Mouse (Mus musculus) forebrain, embryonic 14.5 days (tissue): ENCODE results near the gene Tmem273. TPM values are rescaled to one million over a fixed set of nuclear protein-coding genes. Genes with fewer than 3 reads are reported as not detected.
A peak's percentile ranks its signal among the peaks of the same experiment; 100 is the strongest.

Experiments used
- ATAC-seq: fragments of 200-750 bp; cut with Nextera tagmentation; 2 replicates; pipeline ENCODE4 v1.8.0; 2017; ENCODE audit warnings: mild to moderate bottlenecking, moderate library complexity
- DNase-seq: peaks from one replicate; pipeline ENCODE4 v3.0.0-alpha.2; 2015; ENCODE audit warnings: low spot score
- H3K27ac ChIP-seq: fragments of 300-500 bp; sonication (generic); 2 replicates; pipeline ENCODE4 v1.5.1; 2014; ENCODE audit warnings: low read depth, mild to moderate bottlenecking, control low read depth, low read length, moderate library complexity
- H3K27me3 ChIP-seq: fragments of 300-500 bp; sonication (generic); replicated peaks from 2 replicates; pipeline ENCODE4 v1.6.1; 2014; ENCODE audit warnings: low read length, control low read depth, mixed read lengths; ENCODE audit not compliant: control insufficient read depth, insufficient read depth
- H3K36me3 ChIP-seq: fragments of 300-500 bp; sonication (generic); 2 replicates; pipeline ENCODE4 v1.6.1; 2014; ENCODE audit warnings: low read length, control low read depth; ENCODE audit not compliant: control insufficient read depth, insufficient read depth
- H3K4me1 ChIP-seq: fragments of 300-500 bp; sonication (generic); 2 replicates; pipeline ENCODE4 v1.6.1; 2014; ENCODE audit warnings: antibody characterized with exemption, low read length, control low read depth; ENCODE audit not compliant: control insufficient read depth, insufficient read depth
- H3K4me2 ChIP-seq: fragments of 300-500 bp; sonication (generic); 2 replicates; pipeline ENCODE4 v1.6.1; 2014; ENCODE audit warnings: mild to moderate bottlenecking, control low read depth, low read length
- H3K4me3 ChIP-seq: fragments of 300-500 bp; sonication (generic); 2 replicates; pipeline ENCODE4 v1.5.1; 2014; ENCODE audit warnings: low read depth, low read length, control low read depth
- H3K9ac ChIP-seq: fragments of 300-500 bp; sonication (generic); 2 replicates; pipeline ENCODE4 v1.6.1; 2014; ENCODE audit warnings: mild to moderate bottlenecking, low read length, control low read depth, moderate library complexity
- H3K9me3 ChIP-seq: fragments of 300-500 bp; sonication (generic); replicated peaks from 2 replicates; pipeline ENCODE4 v1.6.1; 2016; ENCODE audit warnings: low read length, control low read depth, mixed read lengths; ENCODE audit not compliant: control insufficient read depth
- WGBS: fragments of 180-500 bp; shearing (Covaris S2); extraction: QIAGEN DNeasy Blood & Tissue Kit; methylation state at CpG from one replicate; pipeline ENCODE4 v1.1.7; 2014; 5-methylcytosine and 5-hydroxymethylcytosine counted together
- polyA plus RNA-seq: library from polyadenylated mRNA; unstranded; fragments of >200 nt; fragmentation: Nextera tagmentation; extraction: Ambion mirVana; gene quantifications from 2 replicates; pipeline ENCODE4 v1.2.1, GENCODE M21; 2014

Tmem273 gene
- polyA plus RNA-seq, 1 experiment from 2014 or later = 0.56 TPM

GRCm38 (mm10) chr14:32859831-32860569, 74.2 kb downstream of the Tmem273 start:
- no peak overlapping the region for H3K4me2 ChIP-seq
- H3K27me3 ChIP-seq = 0 out of 2 replicates have a peak, but pooled peaks cover 7% of the 10 kb centered on the region
- no peaks in the 10 kb centered on the region for H3K36me3 ChIP-seq
- no peak overlapping the region for H3K9ac ChIP-seq
- WGBS = 61% methylated on average over 11 of the region's 11 CpGs
- no peak for ATAC-seq
- H3K27ac ChIP-seq = no peak overlapping the region
- H3K9me3 ChIP-seq = no peaks in the 10 kb centered on the region
- H3K4me3 ChIP-seq = no peak overlapping the region
- no peaks in the 10 kb centered on the region for H3K4me1 ChIP-seq
- DNase-seq = no peak

GRCm38 (mm10) chr14:32861149-32861581, 75.4 kb downstream of the Tmem273 start:
- H3K36me3 ChIP-seq = no peaks in the 10 kb centered on the region
- no peaks in the 10 kb centered on the region for H3K4me1 ChIP-seq
- no peak for ATAC-seq
- 0 out of 2 replicates have a peak, but pooled peaks cover 7% of the 10 kb centered on the region for H3K27me3 ChIP-seq
- peak; percentile 17 for DNase-seq
- H3K9me3 ChIP-seq = no peaks in the 10 kb centered on the region
- H3K9ac ChIP-seq = no peak overlapping the region
- H3K4me3 ChIP-seq = no peak overlapping the region
- WGBS = 54% methylated on average over 6 of the region's 6 CpGs
- H3K27ac ChIP-seq = 0 out of 2 replicates have a peak overlapping the region, but pooled peaks have one; percentile 1
- no peak overlapping the region for H3K4me2 ChIP-seq

GRCm38 (mm10) chr14:32861656-32862055, 75.9 kb downstream of the Tmem273 start:
- Histone ChIP-seq H3K9ac (no peak overlapping the region), H3K36me3 (no peaks in the 10 kb centered on the region), H3K4me2 (no peak overlapping the region), H3K9me3 (no peaks in the 10 kb centered on the region), H3K27me3 (0 out of 2 replicates have a peak, but pooled peaks cover 7% of the 10 kb centered on the region), H3K4me3 (no peak overlapping the region), H3K4me1 (no peaks in the 10 kb centered on the region), H3K27ac (no peak overlapping the region)
- DNase-seq (no peak), ATAC-seq (no peak)
- 49% methylated on average over 2 of the region's 2 CpGs for WGBS

- WGBS = 79% methylated on average over 3 of the region's 3 CpGs
- Histone ChIP-seq H3K4me3 (no peak overlapping the region), H3K4me1 (no peaks in the 10 kb centered on the region), H3K9ac (no peak overlapping the region), H3K36me3 (no peaks in the 10 kb centered on the region), H3K4me2 (no peak overlapping the region), H3K27ac (no peak overlapping the region), H3K27me3 (no peaks in the 10 kb centered on the region), H3K9me3 (no peaks in the 10 kb centered on the region)
- ATAC-seq (no peak), DNase-seq (no peak)
Observed at GRCm38 (mm10) chr14:32865331-32865730, 79.6 kb downstream of the Tmem273 start.

Other genes with a start within 250 kb of the Tmem273 start
- 0.19 TPM in 1 of 2 replicates, not detected in the other for gene Prrxl1, start 186.6 kb upstream of the Tmem273 start, polyA plus RNA-seq
- gene 3425401B19Rik, start 100.7 kb upstream of the Tmem273 start, polyA plus RNA-seq = not detected in 2 replicates
- not detected in 2 replicates for gene Fam170b, start 48.0 kb downstream of the Tmem273 start, polyA plus RNA-seq
- gene Vstm4, start 70.8 kb downstream of the Tmem273 start, polyA plus RNA-seq = 6.0 and 9.2 TPM in 2 replicates
- gene Lrrc18, start 205.4 kb downstream of the Tmem273 start, polyA plus RNA-seq = 0.35 and 0.36 TPM in 2 replicates